Mouse (Mus musculus): Measurements from ENCODE around the gene Cops7b. TPM values are rescaled to one million over a fixed set of nuclear protein-coding genes. Genes with fewer than 3 reads are reported as not detected.

The Cops7b gene
- polyA plus RNA-seq, 1 experiment from 2014 or later, result 39.1 TPM

Small RNA genes within 50 kb of the gene (microRNA-seq; reads per million reads assigned to microRNA genes)
- gene Gm22955 (ENCODE audit: borderline number of aligned reads), result not detected

Other genes with a start within 250 kb of the Cops7b start
- gene Ncl, start 223.5 kb upstream of the Cops7b start, polyA plus RNA-seq (2015; fragmentation: Nextera tagmentation; extraction: Ambion mirVana), result 362 and 366 TPM in 2 replicates
- gene Nmur1, start 156.7 kb upstream of the Cops7b start, polyA plus RNA-seq (2015; fragmentation: Nextera tagmentation; extraction: Ambion mirVana), result not detected in 2 replicates
- not detected in 2 replicates for gene Tex44, start 156.6 kb upstream of the Cops7b start, polyA plus RNA-seq (2015; fragmentation: Nextera tagmentation; extraction: Ambion mirVana)
- 1,945 and 2,079 TPM in 2 replicates for gene Ptma, start 56.2 kb upstream of the Cops7b start, polyA plus RNA-seq (2015; fragmentation: Nextera tagmentation; extraction: Ambion mirVana)
- gene Pde6d, start 275 bp upstream of the Cops7b start, polyA plus RNA-seq (2015; fragmentation: Nextera tagmentation; extraction: Ambion mirVana), result 70.9 and 74.7 TPM in 2 replicates
- gene Nppc, start 87.7 kb downstream of the Cops7b start, polyA plus RNA-seq (2015; fragmentation: Nextera tagmentation; extraction: Ambion mirVana), result 10.2 and 10.7 TPM in 2 replicates
- 25.0 and 26.0 TPM in 2 replicates for gene Dis3l2, start 120.9 kb downstream of the Cops7b start, polyA plus RNA-seq (2015; fragmentation: Nextera tagmentation; extraction: Ambion mirVana)